Mouse (Mus musculus) hindbrain, embryonic 16.5 days (tissue): Measurements from ENCODE around the gene Coro1a. TPM values are rescaled to one million over a fixed set of nuclear protein-coding genes. Genes with fewer than 3 reads are reported as not detected.

Source experiments
- ATAC-seq: fragments of 200-750 bp; cut with Nextera tagmentation; 2 replicates; pipeline ENCODE4 v1.8.0; 2017; ENCODE audit warnings: moderate TSS enrichment, moderate library complexity
- H3K27ac ChIP-seq: fragments of 300-500 bp; sonication (generic); 2 replicates; pipeline ENCODE4 v1.5.1; 2014; ENCODE audit warnings: low read depth, mild to moderate bottlenecking, control low read depth, low read length, moderate library complexity
- H3K27me3 ChIP-seq: fragments of 300-500 bp; sonication (generic); replicated peaks from 2 replicates; pipeline ENCODE4 v1.6.1; 2014; ENCODE audit warnings: low read length; ENCODE audit not compliant: control insufficient read depth, insufficient read depth
- H3K36me3 ChIP-seq: fragments of 300-500 bp; sonication (generic); 2 replicates; pipeline ENCODE4 v1.6.1; 2014; ENCODE audit warnings: mild to moderate bottlenecking, low read length, moderate library complexity, mixed read lengths; ENCODE audit not compliant: control insufficient read depth, insufficient read depth
- H3K4me1 ChIP-seq: fragments of 300-500 bp; sonication (generic); 2 replicates; pipeline ENCODE4 v1.6.1; 2014; ENCODE audit warnings: low read depth, low read length; ENCODE audit not compliant: control insufficient read depth, insufficient read depth
- H3K4me2 ChIP-seq: fragments of 300-500 bp; sonication (generic); 2 replicates; pipeline ENCODE4 v1.6.1; 2014; ENCODE audit warnings: mild to moderate bottlenecking, low read length, control low read depth, moderate library complexity
- H3K4me3 ChIP-seq: fragments of 300-500 bp; sonication (generic); 2 replicates; pipeline ENCODE4 v1.5.1; 2014; ENCODE audit warnings: mild to moderate bottlenecking, low read length, control low read depth, moderate library complexity
- H3K9ac ChIP-seq: fragments of 300-500 bp; sonication (generic); 2 replicates; pipeline ENCODE4 v1.6.1; 2014; ENCODE audit warnings: low read depth, mild to moderate bottlenecking, control low read depth, low read length, moderate library complexity
- H3K9me3 ChIP-seq: fragments of 300-500 bp; sonication (generic); 2 replicates; pipeline ENCODE4 v1.6.1; 2014; ENCODE audit warnings: mild to moderate bottlenecking, low read length, moderate library complexity; ENCODE audit not compliant: control insufficient read depth
- WGBS: fragments of 180-500 bp; shearing (Covaris S2); extraction: QIAGEN DNeasy Blood & Tissue Kit; methylation state at CpG from one replicate; pipeline ENCODE4 v1.1.7; 2014; 5-methylcytosine and 5-hydroxymethylcytosine counted together
- polyA plus RNA-seq: library from polyadenylated mRNA; unstranded; fragments of >200 nt; fragmentation: Nextera tagmentation; extraction: Ambion mirVana; gene quantifications from 2 replicates; pipeline ENCODE4 v1.2.1, GENCODE M21; 2015

Gene Coro1a
- polyA plus RNA-seq: 119 and 125 TPM in 2 replicates

DNA sequence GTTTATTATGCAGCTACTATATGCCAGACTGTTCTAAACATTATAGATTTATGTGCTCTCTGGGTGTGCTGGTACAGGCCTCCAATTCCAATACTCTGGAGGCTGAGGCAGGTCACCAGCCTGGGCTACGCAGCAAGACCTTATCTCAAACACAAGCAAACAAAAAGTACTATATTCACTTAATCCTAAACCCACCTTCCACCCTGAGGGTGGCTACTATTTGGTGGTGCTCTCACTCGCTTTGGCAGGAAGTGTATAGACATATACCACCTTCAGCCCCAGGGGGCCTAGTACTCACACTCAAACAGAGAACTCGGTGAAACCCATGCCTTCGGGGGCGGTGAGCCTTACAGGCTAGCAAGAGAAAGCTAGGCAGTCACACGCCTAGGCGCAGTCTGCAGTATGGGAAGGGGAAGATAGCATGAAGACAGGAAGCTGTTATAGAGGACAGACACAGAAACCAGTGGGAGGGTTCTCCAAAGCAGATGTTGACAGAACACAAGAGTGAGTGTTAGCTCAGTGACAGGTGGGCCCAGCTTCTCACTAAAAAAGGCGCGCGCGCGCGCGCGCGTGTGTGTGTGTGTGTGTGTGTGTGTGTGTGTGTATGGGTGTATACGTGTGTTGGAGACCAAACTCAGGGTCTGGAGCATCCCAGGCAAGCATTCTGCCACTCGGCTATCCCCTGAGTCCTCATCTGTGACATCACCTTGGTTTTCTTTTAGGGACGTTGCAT is at the start of gene Coro1a:
Coro1a (minus strand) TSS at position 346 of the 733 bp plus-strand sequence.
- H3K9me3 ChIP-seq: peaks cover 2% of the 10 kb centered on the region; the same call in 1 of the 2 replicates
- H3K4me2 ChIP-seq: no peak within 1 kb of the TSS
- 92% methylated on average over 19 of the region's 19 CpGs for WGBS
- no peak within 1 kb of the TSS for H3K4me3 ChIP-seq
- H3K4me1 ChIP-seq: peaks cover 17% of the 10 kb centered on the region
- no peak within 1 kb of the TSS for H3K27ac ChIP-seq
- no peaks in the 10 kb centered on the region for H3K27me3 ChIP-seq
- H3K9ac ChIP-seq: no peak within 1 kb of the TSS
- no peaks in the 10 kb centered on the region for H3K36me3 ChIP-seq
- ATAC-seq: no peak

GRCm38 (mm10) chr7:126754866-126755265 is 47.3 kb upstream of the Coro1a start:
- WGBS: 4% methylated on average over 9 of the region's 9 CpGs
- Histone ChIP-seq H3K4me2 (peak overlapping the region; percentile 43), H3K27ac (no peak overlapping the region), H3K4me3 (no peak overlapping the region), H3K36me3 (no peaks in the 10 kb centered on the region), H3K9me3 (no peaks in the 10 kb centered on the region), H3K9ac (peak overlapping the region; percentile 55), H3K4me1 (peaks cover 6% of the 10 kb centered on the region), H3K27me3 (no peaks in the 10 kb centered on the region)
- peak; percentile 71 for ATAC-seq

GRCm38 (mm10) chr7:126749582-126750343 is 42.2 kb upstream of the Coro1a start:
- Histone ChIP-seq H3K9me3 (no peaks in the 10 kb centered on the region), H3K27ac (no peak overlapping the region), H3K4me3 (no peak overlapping the region), H3K4me1 (peaks cover 3% of the 10 kb centered on the region; the same call in 1 of the 2 replicates), H3K4me2 (no peak overlapping the region), H3K36me3 (no peaks in the 10 kb centered on the region), H3K9ac (no peak overlapping the region), H3K27me3 (no peaks in the 10 kb centered on the region)
- 97% methylated on average over 17 of the region's 17 CpGs for WGBS
- ATAC-seq: no peak

DNA sequence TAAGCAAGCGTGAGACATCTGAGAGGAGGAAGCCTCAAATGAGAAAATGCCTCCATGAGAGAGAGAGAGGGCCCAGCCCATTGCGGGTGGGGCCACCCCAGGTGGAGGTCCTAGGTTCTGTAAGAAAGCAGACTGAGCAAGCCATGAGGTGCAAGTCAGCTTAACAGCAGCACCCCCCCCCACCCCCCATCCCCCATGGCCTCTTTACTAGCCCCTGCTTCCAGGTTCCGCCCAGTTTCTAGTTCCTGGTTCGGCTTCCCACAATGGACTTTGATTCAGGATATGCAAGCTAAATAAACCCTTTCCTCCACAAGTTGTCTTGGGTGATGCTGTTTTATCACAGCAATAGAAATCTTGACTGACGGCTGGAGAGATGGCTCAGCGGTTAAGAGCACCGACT is 41.2 kb upstream of the Coro1a start:
- no peak overlapping the region for H3K9ac ChIP-seq
- no peaks in the 10 kb centered on the region for H3K9me3 ChIP-seq
- no peak overlapping the region for H3K4me2 ChIP-seq
- 81% methylated on average over 7 of the region's 7 CpGs for WGBS
- no peak overlapping the region for H3K4me3 ChIP-seq
- no peaks in the 10 kb centered on the region for H3K36me3 ChIP-seq
- no peak overlapping the region for H3K27ac ChIP-seq
- H3K4me1 ChIP-seq: no peaks in the 10 kb centered on the region
- H3K27me3 ChIP-seq: no peaks in the 10 kb centered on the region
- ATAC-seq: no peak

GRCm38 (mm10) chr7:126746798-126747197 is 39.2 kb upstream of the Coro1a start:
- no peaks in the 10 kb centered on the region for H3K36me3 ChIP-seq
- no peaks in the 10 kb centered on the region for H3K9me3 ChIP-seq
- H3K27ac ChIP-seq: no peak overlapping the region
- ATAC-seq: no peak
- WGBS: 46% methylated on average over 6 of the region's 6 CpGs
- no peaks in the 10 kb centered on the region for H3K4me1 ChIP-seq
- H3K4me2 ChIP-seq: no peak overlapping the region
- no peak overlapping the region for H3K4me3 ChIP-seq
- no peak overlapping the region for H3K9ac ChIP-seq
- H3K27me3 ChIP-seq: no peaks in the 10 kb centered on the region

- no peak for ATAC-seq
- Histone ChIP-seq H3K4me1 (no peaks in the 10 kb centered on the region), H3K9ac (no peak overlapping the region), H3K4me3 (no peak overlapping the region), H3K36me3 (no peaks in the 10 kb centered on the region), H3K27me3 (no peaks in the 10 kb centered on the region), H3K27ac (no peak overlapping the region), H3K4me2 (no peak overlapping the region), H3K9me3 (no peaks in the 10 kb centered on the region)
- 91% methylated on average over 12 of the region's 12 CpGs for WGBS
These were observed 38.5 kb upstream of the Coro1a start for GRCm38 (mm10) chr7:126746066-126746465.

GRCm38 (mm10) chr7:126741964-126742482 is 34.4 kb upstream of the Coro1a start:
- Histone ChIP-seq H3K27me3 (no peaks in the 10 kb centered on the region), H3K9me3 (no peaks in the 10 kb centered on the region), H3K9ac (no peak overlapping the region), H3K4me2 (no peak overlapping the region), H3K36me3 (no peaks in the 10 kb centered on the region), H3K4me1 (no peaks in the 10 kb centered on the region; the same call in 1 of the 2 replicates), H3K4me3 (no peak overlapping the region), H3K27ac (no peak overlapping the region)
- ATAC-seq: no peak
- WGBS: 93% methylated on average over 13 of the region's 13 CpGs

GRCm38 (mm10) chr7:126741452-126741851 is 33.9 kb upstream of the Coro1a start:
- no peak for ATAC-seq
- Histone ChIP-seq H3K4me3 (no peak overlapping the region), H3K9me3 (no peaks in the 10 kb centered on the region), H3K9ac (no peak overlapping the region), H3K27me3 (no peaks in the 10 kb centered on the region), H3K36me3 (no peaks in the 10 kb centered on the region), H3K4me2 (no peak overlapping the region), H3K4me1 (no peaks in the 10 kb centered on the region; the same call in 1 of the 2 replicates), H3K27ac (no peak overlapping the region)
- WGBS: 90% methylated on average over 5 of the region's 5 CpGs

GRCm38 (mm10) chr7:126740977-126741376 is 33.4 kb upstream of the Coro1a start:
- no peaks in the 10 kb centered on the region; the same call in 1 of the 2 replicates for H3K4me1 ChIP-seq
- H3K27ac ChIP-seq: no peak overlapping the region
- no peaks in the 10 kb centered on the region for H3K36me3 ChIP-seq
- no peaks in the 10 kb centered on the region for H3K27me3 ChIP-seq
- no peak overlapping the region for H3K4me3 ChIP-seq
- no peaks in the 10 kb centered on the region for H3K9me3 ChIP-seq
- H3K9ac ChIP-seq: no peak overlapping the region
- 84% methylated on average over 5 of the region's 5 CpGs for WGBS
- ATAC-seq: no peak
- no peak overlapping the region for H3K4me2 ChIP-seq
